Mouse (Mus musculus) 416B (cell line): Measurements from ENCODE around the gene Opcml.

Source experiments
- DNase-seq: peaks from one replicate; pipeline ENCODE4 v3.0.0; 2011; ENCODE audit warnings: low read depth

Opcml gene

DNA sequence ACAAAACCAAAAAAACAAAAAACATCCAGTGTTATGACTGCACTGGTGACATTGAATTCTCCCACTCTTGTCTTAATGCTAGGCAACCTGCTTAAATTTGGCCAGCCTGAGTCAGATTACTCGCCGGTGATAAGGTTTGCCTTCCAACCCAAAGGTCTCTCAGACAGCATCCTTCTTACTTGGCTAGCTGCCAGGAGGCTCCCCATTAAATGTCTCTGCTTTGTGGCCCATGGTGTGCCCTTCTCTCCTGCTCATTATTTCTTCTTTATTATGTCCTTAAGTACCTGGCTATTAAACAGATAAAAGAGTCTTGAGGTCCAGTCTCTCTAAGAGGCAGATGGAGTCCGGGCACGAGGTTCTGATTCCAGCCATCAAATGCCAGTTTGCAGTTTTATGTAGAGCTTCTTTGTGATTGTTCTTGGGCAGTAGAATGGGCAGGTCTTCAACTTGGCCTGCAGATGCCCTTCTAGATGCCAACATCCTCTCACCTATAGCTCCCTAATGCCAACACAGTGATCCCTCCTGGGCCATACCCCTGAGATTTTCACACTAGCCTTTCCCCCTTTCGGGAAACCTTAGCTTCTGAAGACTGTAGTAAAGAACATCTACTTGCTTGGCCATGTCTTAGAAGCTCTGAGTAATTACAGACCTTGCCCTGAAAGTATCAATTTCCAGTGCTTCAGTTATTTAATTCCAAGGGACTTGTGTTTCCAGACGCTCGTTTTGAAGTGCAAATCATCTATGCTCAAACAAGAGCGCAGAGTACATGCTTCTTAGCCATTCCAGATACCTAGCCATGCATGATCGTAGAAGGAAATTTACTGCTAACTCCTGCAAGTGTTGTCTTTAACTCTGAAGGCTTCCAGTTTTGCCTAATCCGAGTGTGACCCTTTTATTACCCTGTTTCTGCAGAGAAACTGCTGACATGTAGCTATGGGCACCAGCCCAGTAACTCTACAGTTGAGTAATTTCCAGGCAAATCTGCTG lies 986.2 kb downstream of the Opcml start:
- DNase-seq: no peak

DNA sequence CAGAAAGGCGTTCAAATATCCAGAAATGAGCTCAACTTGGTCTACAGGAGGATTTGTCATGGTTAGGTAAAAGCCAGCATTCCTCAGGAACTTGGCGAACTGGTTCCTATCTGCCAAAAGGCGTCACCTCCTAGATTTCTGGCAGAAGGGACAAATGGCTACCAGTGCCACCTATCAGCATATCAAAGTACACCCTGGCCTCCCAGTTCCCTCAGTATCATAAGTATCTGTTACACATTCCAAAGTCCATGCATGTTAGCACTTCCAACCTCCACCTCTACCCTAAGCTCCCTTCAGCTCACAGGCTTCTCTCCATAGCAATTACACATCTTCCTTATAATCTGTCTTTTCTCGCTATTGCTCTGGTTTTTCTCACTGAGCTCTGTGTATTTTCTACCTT lies 993.3 kb downstream of the Opcml start:
- no peak for DNase-seq

DNA sequence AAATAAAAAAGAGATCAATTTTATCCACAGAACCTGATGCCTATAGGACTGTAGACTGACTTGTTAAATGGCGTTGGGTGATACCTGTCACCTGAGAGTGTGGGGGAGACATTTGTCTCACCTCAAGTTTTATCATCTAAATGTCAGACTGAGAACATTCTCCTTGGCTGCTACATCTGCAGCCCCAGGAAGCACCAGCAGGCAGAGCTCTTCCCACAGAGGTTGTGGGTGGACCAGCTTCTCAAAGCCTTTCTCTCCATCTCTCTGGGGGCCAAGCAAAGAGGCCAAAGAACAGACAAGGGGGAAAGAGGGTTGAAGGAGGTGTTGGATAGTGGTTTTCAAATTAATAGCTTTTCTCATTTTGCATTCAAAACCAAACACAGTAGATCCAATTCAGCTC lies 998.9 kb downstream of the Opcml start:
- DNase-seq: no peak

DNA sequence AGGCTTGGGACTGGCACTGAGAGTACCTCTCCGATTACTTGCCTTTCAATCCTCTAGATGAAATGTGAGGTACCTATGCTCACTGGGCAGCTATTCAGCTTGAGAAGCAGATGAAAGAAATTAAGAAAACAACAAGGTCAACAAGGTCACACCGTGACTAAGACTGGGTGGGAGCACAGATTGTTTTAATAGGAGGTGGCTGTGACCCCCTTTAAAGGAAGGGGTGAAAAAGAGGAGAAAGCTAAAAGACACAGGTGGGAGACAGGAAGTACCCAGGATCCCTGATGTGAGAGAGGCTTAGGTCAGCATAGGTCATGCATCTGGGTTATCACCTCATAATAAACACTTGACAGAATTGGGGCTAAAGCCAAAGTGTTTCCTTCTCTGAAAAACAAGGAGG lies 1009.5 kb downstream of the Opcml start:
- no peak for DNase-seq

DNA sequence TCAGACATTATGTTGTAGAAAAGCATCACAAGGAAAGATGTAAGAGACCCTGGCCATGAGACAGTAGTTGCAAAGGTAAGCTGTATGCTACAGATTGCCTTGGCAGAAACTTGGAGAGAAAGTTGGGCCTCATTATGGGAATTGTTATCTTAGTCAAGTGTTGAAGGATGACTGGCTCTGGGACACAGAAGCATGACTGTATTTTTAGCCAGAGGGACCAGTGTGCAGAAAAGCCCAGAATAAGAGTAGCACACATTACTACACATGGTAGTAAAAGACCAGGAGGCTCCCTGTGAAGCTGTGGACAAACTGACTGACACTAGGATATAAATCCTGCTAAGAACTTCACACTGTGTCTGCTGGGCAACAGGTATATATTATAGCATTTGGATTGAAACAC lies 1016.1 kb downstream of the Opcml start:
- DNase-seq: no peak

DNA sequence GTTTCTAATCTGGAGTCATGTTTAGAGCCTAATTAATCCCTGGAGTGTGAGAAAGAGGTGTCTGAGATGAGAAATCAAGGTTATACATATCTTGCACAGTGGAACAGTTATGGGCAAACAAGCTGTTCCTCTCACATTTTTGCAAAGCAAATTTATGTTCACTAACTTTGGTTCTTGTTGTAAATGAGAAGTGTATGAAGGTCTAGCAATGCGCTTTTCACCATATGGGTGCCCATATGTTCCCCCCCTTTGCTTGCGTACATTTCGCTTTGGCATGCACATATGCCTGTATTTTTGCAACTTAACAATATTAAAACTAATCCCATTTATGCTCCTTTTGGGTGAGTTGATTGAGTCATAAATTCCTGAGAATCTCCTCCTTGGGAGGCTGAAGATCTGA lies 1031.5 kb downstream of the Opcml start:
- DNase-seq: no peak

DNA sequence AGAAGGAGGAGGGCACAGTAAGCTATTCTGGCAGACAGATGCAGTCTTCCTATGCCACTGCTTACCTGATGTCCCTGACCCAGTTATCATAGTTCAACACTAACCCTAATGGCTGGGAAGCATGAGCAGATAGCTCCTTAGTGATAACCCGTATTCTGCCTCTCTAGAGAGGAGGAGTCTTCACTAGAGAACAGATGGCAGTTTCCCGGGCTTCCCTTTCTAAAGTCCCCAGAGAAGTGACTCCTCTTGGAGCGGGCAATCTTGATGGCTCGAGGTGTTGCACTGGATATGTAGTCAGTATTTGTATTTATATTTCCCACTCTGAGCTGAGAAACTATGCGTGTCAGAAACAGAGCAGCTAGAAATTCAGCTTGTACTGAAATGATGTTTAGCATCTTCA lies 1031.9 kb downstream of the Opcml start:
- no peak for DNase-seq

DNA sequence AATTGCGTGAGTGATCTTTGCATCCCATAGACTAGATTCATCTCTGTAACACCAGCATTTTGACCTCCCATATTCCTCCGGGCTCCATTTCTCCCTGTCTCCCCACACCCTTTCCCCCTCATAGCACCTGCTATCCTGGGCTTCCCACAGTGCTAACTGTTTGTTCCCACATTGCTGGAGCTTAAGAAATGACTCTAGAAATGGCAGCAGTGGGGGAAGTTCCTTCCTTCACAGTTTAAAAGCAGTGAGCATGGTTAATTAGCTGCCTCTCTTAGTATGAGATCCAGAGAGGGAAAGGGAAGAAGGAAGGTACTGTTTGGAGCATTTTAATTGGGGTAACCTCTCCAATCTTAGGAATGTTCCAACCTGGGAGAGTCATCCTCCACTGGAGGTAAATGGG lies 1035.2 kb downstream of the Opcml start:
- no peak for DNase-seq

DNA sequence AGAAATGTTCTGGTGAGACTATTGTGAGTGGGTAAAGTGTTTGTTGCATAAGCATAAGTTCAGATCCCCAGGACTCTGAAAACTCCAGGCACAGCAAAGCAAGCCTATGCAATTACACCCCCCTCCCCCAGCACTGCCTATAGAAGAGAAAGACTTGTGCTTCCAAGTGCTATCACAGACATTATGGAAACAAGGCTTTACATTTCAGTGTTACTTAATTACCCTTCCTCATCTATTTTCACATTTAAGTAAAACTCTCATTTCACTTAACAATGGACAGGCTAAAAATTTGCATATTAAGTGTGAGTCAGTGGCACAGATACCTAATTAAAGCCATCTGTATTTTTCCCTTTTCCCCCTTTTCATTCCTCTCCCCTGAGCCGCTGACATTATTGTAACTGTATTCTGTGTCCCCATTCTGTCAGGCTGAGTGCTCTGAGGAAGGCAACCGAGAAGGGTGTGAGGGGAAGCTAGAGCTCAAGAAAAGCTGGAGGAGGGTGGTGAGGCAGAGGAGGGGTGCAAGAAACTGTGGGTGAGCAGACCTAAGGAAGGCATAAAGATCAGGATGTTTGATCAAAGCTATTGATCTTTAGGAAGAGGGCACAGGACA lies 1055.5 kb downstream of the Opcml start:
- DNase-seq: no peak

DNA sequence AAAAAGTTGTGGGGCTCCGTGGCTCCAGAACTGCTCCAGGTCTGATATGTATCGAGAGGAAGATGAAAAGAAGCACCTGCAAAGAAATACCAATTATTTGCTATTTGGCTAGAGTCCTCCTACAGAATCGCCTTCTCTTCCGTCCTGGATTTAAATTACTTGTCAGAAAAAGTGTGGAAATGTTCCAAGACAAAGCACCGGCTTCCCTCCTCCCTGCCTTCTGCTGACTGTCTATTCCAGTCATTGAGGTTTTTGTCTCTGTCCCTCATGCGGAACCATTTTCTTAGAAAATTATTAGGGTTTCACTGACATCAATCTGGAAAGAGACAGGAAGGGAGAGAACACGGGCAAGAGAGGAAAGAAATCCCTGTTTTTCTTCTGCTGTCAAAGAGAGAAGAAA lies 1065.3 kb downstream of the Opcml start:
- DNase-seq: no peak

DNA sequence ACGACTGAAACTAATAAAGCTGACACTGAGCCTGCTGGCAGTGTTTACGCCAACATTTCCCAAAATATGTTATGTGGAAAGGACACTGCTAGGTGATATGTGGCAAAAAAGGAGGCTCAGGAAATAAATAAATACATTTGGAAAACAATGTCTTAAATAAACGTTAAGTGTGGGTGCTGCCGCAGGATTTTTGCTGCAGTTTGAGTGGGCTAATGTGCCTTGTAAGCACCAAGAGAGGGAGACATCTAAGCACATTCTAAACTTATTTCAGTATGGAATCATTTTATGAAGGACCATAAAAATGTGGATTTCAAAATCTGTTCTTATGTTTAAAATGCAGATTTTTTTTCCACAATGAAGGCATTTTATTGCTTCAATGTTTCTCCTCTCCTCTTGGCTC lies 1071.4 kb downstream of the Opcml start:
- DNase-seq: no peak

DNA sequence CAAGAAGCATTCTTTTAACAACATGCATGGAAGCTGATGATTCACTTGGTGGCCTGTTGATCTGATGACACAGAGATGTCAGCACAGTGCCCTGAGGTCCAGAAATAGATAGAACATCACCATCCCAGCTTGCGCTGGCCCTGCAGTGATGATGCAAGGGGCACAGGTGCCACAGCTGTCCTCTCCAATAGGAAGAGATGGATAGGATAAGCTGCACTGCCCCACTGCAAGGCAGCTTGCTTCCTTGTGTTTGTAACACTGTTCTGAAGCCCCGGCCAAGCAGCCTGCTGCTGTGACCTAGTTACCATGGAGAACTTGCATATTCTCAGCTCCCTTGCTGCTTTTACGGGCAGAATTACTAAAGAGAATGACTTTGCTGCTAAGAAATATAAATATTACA lies 1076.7 kb downstream of the Opcml start:
- DNase-seq: no peak

DNA sequence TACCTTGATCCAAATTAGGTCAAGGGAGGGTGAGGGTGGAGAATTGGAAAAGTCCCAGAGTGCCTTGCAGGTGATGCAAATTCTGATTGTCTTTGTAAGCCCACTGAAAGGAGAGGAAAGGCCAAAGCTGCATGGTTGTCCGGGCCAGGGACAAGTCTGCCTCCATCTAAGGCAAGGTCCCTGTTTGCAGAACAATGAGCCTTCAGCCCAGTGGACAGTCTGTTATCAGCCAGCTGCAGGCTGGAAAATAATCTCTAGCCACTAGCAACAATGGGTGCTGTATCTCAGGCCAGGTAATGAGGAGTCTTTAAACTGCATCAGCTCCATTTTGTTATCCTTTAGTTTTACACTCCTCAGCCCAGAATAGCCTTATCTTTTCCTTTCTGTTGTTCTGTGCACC lies 1079.9 kb downstream of the Opcml start:
- DNase-seq: no peak

DNA sequence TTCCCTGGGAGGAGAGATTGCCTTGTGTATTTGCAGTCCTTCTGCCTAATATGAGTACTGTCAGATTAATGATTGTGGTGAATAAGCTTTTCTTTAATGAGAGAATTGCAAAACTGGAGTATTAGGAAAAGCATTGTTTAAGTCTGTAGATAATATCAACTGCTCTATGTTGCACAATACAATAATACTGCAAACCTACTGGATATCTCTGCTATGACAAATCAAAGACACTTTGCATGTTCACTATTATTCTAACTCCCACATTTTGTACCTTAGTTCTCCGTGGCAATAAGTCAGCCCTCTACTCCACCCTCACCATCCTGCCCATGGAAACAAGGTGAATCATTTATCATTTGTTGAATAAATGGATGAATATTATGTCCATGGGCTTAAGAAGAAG lies 1092.0 kb downstream of the Opcml start:
- DNase-seq: no peak

DNA sequence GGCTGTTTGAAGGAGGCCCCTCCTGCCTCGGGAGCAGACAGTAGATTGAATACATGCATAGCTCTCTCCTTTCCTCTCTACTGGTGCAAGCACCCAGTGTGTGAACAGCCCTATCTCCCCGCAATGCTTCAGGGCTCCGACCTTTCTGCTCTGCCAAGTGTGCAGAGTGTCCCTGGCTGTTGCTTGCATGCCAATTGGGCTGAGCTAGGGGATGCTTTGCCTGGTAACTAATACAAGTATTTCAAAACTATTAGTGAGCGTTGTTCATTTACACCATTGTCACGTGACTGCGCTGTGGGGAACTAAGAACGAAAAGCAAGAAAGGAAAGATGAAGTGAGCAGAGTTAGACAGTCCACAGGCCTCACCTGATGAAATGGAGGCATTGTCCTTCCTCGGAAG lies 1101.0 kb downstream of the Opcml start:
- no peak for DNase-seq

DNA sequence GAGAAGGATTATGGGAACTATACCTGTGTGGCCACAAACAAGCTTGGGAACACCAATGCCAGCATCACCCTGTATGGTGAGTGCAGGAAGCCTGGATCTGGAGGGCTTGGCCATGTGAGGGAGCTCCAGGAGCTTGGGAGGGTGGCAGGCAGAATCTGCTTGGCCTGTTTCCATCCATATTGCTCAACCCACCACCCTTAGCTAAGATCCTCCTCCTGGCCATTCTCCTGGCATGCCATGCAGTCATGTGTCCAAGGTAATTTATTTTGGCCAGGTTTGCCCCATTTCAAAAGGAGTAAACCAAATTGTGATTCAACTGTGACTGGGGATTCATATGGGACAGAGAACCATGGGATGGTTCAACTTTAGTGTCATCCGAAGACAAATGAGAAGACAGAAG lies 1112.7 kb downstream of the Opcml start:
- DNase-seq: no peak

DNA sequence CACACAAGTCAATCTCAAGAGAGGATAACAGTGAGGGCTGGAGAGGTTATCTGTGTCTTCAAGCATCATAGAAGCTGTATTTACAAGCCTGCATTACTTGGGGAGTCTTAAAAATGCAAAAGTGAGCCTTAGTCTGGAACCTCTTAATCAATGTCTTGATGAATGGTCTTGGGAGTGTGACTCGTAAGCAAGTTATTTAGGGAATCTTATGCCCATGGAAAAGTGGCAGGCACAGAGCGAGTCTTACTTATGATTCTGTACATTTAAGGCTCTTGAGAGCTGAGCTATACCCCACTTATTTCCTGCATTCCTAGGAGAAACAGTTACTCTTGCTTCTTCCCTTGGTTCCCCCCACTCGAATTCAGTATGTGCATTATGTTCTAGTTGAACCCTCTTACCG lies 1119.2 kb downstream of the Opcml start:
- DNase-seq: no peak

DNA sequence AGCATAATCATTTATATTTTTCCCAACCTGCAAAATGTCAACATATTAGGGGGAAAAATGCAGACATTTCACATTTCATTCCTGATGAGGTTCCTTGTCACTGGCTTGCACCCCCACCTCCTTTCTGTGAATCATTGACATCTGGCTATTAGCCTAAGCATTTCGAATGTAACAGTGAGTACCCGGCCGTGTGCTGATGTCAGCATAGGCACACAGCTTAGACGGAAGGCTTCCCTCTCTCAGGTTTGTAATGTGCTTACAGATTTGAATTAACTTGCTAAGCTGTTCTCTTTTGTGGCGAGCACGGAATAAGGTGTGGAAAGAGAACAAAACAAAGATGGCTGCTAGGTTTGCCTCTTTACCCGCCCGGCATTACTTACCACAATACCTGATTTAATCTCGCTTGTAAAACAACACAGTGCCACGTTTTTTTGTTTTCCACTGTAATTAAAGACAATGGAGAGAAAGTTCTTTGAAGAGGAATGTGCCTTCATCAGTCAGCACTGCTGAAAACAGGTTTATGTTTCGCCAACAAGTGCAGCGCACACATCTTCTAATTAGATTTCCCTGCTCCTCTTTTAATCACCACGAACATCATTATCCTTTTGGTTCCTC lies 1121.1 kb downstream of the Opcml start:
- DNase-seq: no peak

DNA sequence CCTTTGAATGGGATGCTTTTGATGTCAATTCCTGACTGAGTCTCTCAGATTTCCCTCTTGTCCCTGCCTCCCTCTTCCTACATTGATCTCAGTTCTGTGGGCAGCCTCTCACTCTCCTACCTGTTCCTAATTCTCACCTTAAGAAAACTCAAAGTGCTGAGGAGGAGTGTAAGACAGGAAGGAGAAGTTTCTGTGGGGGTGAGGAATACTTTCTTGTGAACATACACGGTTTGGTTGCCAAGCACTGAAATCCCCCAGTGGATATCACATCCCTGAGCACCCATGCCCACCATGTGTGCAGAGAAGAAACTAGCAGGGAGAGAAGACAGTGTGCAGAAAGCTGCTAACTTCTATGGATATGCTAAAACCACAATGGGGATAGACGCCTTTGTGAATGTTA lies 1141.5 kb downstream of the Opcml start:
- DNase-seq: no peak

DNA sequence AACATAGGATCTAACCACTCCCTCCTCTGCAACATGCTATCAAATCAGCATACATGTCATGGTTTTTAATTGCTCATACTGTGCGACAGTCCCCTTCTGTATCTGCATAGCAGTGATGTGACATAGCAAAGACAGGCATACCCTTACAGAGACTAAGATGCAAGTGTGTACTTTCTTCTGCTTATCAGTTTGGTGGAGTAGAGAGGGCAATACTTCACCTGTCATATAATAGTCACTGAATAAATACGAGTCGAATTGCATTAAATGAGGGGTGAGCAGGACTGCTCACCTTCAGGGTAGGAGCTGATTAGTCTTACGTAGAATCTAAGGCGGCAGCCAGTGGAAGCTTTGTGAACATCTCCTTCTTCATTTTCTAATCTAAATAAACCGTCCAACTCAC lies 1146.6 kb downstream of the Opcml start:
- DNase-seq: no peak

DNA sequence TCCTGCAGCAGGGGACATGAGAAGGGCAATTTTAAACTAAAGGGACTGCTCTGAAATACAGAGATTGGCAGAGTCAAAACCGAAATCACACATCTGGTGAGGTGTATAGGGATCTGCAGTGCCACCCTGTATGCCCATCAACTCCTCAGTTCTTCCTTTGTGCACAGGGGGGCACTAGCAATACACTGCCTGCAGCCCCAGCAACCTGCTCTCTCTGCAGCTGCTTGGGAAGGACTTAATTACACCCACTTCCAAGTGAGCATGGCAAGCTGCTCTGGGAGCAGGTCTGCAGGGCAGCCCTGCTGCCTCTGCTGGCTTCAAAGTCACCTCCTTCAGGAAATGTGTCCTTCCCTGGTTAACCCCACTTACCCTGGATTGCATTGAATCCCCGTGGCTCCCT lies 1147.4 kb downstream of the Opcml start:
- DNase-seq: no peak

DNA sequence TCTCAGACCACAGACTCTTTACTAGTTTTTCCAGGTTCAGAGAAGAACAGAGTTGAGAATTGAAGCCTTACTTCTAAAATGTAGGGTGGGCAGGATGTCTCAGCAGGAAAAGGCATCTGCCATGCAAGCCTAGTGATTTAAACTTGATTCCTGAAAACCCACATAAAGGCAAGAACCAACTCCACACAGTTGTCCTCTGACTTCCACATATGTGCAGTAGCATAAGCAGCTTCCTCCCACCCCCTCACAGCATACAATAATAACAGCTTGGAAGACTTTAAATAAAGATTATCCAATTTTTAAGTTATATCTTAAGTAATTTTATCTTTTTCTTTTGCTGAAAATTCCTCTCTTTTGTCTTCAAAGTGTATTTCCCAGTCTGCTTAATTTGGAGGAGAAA lies 1150.3 kb downstream of the Opcml start:
- DNase-seq: no peak

DNA sequence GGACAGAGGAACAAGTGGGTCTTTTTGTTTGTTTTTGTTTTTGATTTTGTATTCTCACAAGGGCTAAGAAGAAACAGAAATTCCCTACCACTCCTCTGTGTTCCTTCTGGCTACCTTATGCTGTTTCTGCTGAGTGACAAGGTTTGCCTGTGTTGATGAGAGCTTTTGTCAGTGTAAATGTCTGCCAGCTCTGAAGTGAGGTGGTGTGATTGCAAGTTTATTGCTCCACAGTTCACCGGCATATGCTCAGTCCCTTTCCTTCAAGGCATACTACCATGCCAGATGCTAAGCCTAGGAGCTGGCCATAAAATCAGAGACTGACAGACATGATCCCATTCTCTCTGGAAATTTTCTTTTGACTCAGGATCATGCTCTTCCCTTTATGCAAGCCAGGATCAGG lies 1178.9 kb downstream of the Opcml start:
- DNase-seq: no peak
